Mouse (Mus musculus): Measurements from ENCODE around the gene Tbk1.

DNA sequence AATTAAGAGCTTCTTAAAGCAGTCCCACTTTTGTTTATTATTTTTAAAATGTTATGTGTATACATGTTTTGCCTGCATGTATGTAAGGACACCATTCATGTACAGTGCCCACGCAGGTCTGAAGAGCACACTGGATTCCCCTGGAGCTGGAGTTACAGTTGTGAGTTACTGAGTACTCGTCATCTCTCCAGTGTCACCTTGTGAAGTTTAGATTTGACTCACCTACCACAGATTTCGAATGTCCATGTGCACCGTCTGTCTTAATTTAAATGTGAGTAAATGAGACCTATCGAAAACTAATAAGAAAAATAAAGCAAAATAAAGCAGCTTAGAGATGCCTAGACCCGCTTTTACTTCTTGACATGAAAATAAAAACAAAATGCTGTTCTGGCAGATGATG lies 49.7 kb upstream of the Tbk1 start:
- TF ChIP-seq POLR2A (IDR thresholded peaks at IDR 0.05; ENCODE audit: borderline replicate concordance, extremely low read depth, low read depth, low read length) (no peak), CTCF (IDR thresholded peaks at IDR 0.05; ENCODE audit: insufficient read depth, low read length) (no peak)

Data from lung, adult 2 months (tissue).